Mouse (Mus musculus) urinary bladder, adult 2 months (tissue): ENCODE measurements around the gene Entpd6. TPM values are rescaled to one million over a fixed set of nuclear protein-coding genes. Genes with fewer than 3 reads are reported as not detected.

ENCODE experiments used
- DNase-seq: peaks from one replicate; pipeline ENCODE4 v3.0.0; 2022; ENCODE audit warnings: low spot score
- polyA plus RNA-seq: library from polyadenylated mRNA; depleted of rRNA; stranded (reverse); fragments of >200 nt; gene quantifications from 2 replicates; pipeline ENCODE4 v1.2.3, GENCODE M21; 2012; rRNA removed

Gene Entpd6
- polyA plus RNA-seq, 1 experiment: 46.2 TPM

DNA sequence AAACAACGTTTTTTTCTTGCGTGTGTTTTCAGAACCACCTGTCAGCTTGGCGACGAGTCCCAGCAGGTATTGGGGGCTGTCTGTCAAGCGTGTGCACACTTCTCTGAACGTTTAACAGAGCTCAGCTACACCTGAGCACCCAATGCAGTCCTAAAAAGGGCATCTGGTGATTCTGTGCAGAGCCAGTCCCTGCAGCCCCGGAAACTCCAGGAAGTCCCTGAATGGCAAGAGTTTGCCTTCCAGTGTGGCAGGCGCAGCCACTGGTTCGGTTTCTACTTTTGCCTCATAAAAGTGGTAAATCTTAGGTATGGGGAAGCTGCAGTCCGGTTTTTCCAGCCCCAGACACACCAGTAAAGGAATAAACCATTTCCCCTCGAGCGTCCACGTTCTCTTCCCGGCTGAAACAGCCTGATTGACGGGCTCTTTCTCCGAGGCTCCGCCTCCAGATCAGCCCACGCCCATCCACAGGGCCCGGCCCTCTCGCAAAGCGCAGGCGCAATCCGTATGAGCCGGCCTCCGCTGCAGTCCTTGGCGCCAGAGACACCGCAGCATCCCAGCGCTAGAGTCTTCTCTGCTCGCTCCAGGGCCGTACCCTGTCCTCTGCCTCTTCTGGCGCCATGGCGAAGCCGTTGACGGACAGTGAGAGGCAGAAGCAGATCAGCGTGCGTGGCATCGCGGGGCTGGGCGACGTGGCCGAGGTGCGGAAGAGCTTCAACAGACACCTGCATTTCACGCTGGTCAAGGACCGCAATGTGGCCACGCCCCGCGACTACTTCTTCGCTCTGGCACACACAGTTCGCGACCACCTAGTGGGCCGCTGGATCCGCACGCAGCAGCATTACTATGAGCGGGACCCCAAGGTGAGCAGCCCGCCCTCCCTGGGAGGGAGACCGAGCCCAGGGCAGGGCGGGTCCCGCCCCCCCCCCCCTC is 37.7 kb downstream of the Entpd6 start, which contains the start of gene Pygb:
Gene Pygb (plus strand): TSS at position 485 of the 930 bp plus-strand sequence.
- peak; percentile 84 for DNase-seq

DNA sequence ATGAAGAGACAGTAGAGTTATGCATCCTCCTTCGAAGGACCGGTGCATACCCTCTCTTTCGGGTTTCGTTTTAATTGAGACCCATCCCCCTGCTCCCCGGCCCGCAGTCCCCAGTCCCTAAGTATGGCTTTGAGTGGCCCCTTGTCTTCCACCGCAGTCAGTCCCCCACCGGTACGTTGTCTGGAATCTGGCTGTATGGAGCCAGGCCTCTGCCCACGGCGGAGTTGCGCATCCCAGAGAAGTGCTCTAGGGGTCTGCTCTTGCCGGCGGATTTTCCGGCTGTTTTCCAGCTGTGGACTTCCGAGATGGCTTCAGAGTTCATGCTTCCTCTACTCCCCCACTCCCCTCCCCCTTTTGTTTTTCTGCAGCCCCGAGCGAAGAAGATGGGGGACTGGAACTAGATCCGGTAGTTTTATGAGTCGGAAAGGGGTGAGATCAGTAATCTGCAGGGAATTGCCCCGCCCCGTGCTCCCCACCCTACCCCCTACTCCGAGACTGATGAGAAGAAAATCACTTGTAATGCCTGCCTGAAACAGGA is 38.5 kb downstream of the Entpd6 start:
- no peak for DNase-seq

GRCm38 (mm10) chr2:150788768-150789550 is 40.1 kb downstream of the Entpd6 start:
- DNase-seq: no peak

- DNase-seq: no peak
Observed at GRCm38 (mm10) chr2:150793320-150793719, 44.5 kb downstream of the Entpd6 start.

DNA sequence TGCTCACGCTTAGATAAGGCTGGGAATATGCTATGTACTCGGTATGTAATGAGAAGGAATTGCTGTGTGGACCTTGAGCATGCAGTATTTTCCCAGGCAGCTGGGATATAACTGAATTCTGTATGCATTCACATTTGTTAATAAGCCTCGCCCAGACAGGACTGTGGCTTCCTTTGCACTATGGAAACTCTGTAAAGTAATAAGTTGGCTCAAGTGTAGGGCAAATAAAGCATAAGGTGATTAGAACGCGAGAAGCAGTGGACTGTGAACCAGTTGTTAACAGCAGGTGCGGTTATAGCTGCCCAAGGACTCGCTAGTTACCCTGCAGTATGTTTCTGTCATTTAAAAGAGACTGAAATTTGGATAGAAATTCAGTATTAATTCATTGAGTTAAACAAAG is 49.2 kb downstream of the Entpd6 start:
- no peak for DNase-seq

GRCm38 (mm10) chr2:150800616-150801015 is 51.8 kb downstream of the Entpd6 start:
- no peak for DNase-seq

- no peak for DNase-seq
Observed at GRCm38 (mm10) chr2:150803035-150803434, 54.2 kb downstream of the Entpd6 start.

DNA sequence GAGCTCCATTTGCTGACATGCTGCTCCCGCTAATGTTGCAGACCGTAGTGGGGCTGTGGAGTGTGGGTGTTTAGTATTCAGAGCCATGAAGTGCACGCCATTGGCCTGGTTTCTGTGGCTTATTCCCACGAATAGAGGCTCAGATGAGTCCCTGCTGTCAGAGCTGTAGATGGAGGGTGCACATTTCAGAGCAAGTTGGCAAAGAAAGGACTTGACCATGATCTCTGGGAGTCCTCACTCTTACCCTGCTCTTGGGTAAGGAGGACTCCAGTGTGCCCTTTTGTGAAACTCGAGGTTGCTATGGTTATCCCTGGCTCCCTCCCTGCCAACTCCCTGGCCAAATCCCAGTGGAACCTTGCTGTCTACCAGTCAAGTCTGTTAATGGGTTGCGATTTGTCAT is 59.5 kb downstream of the Entpd6 start:
- DNase-seq: no peak

- no peak for DNase-seq
Observed at GRCm38 (mm10) chr2:150808812-150809211, 60.0 kb downstream of the Entpd6 start.

DNA sequence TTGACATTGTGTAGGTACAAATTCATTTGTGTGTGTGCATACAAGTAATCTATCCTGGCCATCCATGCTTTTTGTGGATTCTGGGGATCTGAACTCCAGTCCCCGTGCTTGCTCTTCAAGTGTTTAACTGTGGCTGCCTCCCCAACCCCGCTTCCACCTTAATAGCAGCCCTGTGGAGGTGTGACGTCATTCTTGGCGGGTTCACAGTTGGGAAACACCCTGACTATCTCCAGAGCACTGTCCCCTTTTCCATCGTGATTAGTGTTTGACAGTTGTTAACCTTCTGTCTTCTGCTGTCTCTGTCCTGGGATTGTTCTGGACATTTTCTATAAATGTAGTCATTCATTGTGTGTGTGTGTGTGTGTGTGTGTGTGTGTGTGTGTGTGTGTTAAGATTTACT is 61.8 kb downstream of the Entpd6 start:
- no peak for DNase-seq

DNA sequence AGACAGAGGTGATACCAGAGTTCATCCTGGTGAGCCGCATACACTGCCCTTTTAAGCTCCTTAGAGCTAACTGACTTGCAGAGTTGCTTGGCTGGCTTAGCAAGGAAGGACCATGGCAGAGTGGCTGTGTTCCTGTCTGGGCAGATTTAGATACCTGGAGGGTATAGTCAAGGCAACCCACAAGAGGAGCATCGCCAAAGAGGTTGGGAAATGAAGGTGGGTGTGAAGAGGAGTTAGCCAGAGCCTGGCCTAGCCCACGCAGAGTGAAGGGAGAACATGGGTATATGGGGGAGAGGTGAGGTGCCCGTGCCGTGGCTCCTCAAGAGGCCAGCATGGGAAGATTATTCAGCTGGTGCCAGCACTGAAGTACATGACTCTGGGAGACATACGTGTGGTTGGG is 64.0 kb downstream of the Entpd6 start:
- no peak for DNase-seq

DNA sequence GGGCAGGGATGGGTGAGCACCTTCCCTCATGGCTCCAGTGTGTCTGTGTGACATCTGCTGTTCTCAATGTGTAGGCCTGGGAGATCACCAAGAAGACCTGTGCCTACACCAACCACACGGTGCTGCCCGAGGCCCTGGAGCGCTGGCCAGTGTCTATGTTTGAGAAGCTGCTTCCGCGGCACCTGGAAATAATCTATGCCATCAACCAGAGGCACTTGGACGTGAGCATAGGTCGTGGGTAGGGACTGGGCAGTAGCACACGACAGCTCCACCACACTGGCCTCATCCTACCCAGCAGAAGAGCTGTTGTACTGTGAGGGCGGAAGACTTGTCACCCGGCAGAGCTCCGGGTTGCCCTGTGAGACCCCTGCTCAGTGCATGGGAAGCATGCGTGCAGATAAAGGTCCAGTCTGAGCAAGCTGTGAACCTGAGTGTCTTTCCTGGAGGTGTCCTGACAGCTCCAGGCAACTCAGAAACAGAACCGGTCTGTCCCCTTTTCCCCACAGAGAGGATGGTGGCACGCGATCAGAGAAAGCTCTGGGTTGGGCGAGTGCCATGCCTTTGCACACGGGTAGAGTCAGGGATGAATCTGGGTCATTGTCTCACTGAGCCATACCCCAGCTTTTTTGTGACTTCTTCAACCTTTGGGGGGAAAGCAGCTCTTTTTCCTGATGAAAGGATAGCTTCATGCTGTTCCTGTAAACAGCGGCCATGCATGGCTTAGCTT is 68.0 kb downstream of the Entpd6 start:
- DNase-seq: peak; percentile 46

GRCm38 (mm10) chr2:150818742-150819141 is 69.9 kb downstream of the Entpd6 start:
- DNase-seq: no peak

GRCm38 (mm10) chr2:150820720-150821119 is 71.9 kb downstream of the Entpd6 start:
- DNase-seq: no peak

Other genes starting within 250 kb of the Entpd6 start
- 0.48 and 0.71 TPM in 2 replicates for gene Cst7, start 178.6 kb upstream of the Entpd6 start, polyA plus RNA-seq
- gene Apmap, start 140.5 kb upstream of the Entpd6 start, polyA plus RNA-seq: 37.1 and 44.4 TPM in 2 replicates
- 9.2 and 9.7 TPM in 2 replicates for gene Acss1, start 80.5 kb upstream of the Entpd6 start, polyA plus RNA-seq
- not detected in 2 replicates for gene Vsx1, start 59.7 kb upstream of the Entpd6 start, polyA plus RNA-seq
- gene Pygb, start 37.7 kb downstream of the Entpd6 start, polyA plus RNA-seq: 290 and 354 TPM in 2 replicates
- 204 and 249 TPM in 2 replicates for gene Abhd12, start 155.7 kb downstream of the Entpd6 start, polyA plus RNA-seq
- 2.6 and 4.3 TPM in 2 replicates for gene Gins1, start 156.4 kb downstream of the Entpd6 start, polyA plus RNA-seq